Mouse (Mus musculus): Measurements from ENCODE around the gene Hils1.

Gene Hils1

GRCm38 (mm10) chr11:94988780-94989561 is 21.6 kb downstream of the Hils1 start:
- peak; percentile 46 for DNase-seq (ENCODE audit: low read depth)

- DNase-seq (ENCODE audit: low read depth) = peak; percentile 95
Observed at GRCm38 (mm10) chr11:94989562-94990017, 22.2 kb downstream of the Hils1 start.

GRCm38 (mm10) chr11:94990102-94990748 is 22.8 kb downstream of the Hils1 start:
- DNase-seq (ENCODE audit: low read depth) = no peak

GRCm38 (mm10) chr11:94990749-94991577 is 23.6 kb downstream of the Hils1 start, which contains the start of gene Ppp1r9b:
Gene Ppp1r9b (plus strand): TSS chr11:94991035.
- DNase-seq (ENCODE audit: low read depth) = peak; percentile 92

GRCm38 (mm10) chr11:94991641-94992479 is 24.5 kb downstream of the Hils1 start:
- DNase-seq (ENCODE audit: low read depth) = peak; percentile 41

GRCm38 (mm10) chr11:94992480-94992753 is 25.0 kb downstream of the Hils1 start:
- no peak for DNase-seq (ENCODE audit: low read depth)

- peak; percentile 57 for DNase-seq (ENCODE audit: low read depth)
Observed at GRCm38 (mm10) chr11:94992754-94993606, 25.6 kb downstream of the Hils1 start.

- no peak for DNase-seq (ENCODE audit: low read depth)
Observed at GRCm38 (mm10) chr11:94994208-94994814, 26.9 kb downstream of the Hils1 start.

- no peak for DNase-seq (ENCODE audit: low read depth)
Observed at GRCm38 (mm10) chr11:94994947-94995772, 27.8 kb downstream of the Hils1 start.

- DNase-seq (ENCODE audit: low read depth) = no peak
Observed at GRCm38 (mm10) chr11:94996101-94996500, 28.7 kb downstream of the Hils1 start.

- DNase-seq (ENCODE audit: low read depth) = no peak
Observed at GRCm38 (mm10) chr11:94996984-94997383, 29.6 kb downstream of the Hils1 start.

- peak; percentile 81 for DNase-seq (ENCODE audit: low read depth)
Observed at GRCm38 (mm10) chr11:94997596-94997995, 30.2 kb downstream of the Hils1 start.

GRCm38 (mm10) chr11:94998041-94998531 is 30.7 kb downstream of the Hils1 start:
- no peak for DNase-seq (ENCODE audit: low read depth)

- no peak for DNase-seq (ENCODE audit: low read depth)
Observed at GRCm38 (mm10) chr11:95000128-95000527, 32.7 kb downstream of the Hils1 start.

GRCm38 (mm10) chr11:95000548-95000947 is 33.2 kb downstream of the Hils1 start:
- peak; percentile 91 for DNase-seq (ENCODE audit: low read depth)

GRCm38 (mm10) chr11:95001058-95001457 is 33.7 kb downstream of the Hils1 start:
- DNase-seq (ENCODE audit: low read depth) = peak; percentile 86

GRCm38 (mm10) chr11:95001584-95002347 is 34.4 kb downstream of the Hils1 start:
- DNase-seq (ENCODE audit: low read depth) = no peak

- DNase-seq (ENCODE audit: low read depth) = no peak
Observed at GRCm38 (mm10) chr11:95002705-95003104, 35.3 kb downstream of the Hils1 start.
